Mouse (Mus musculus): ENCODE measurements at regions not wholly inside any gene's neighbourhood (a gene's known extent, or its start where the extent isn't known, plus 50 kb on each side); places are given as distances from the start of the nearest gene placed in this dataset.
A peak's percentile ranks its signal among the peaks of the same experiment; 100 is the strongest.

DNA sequence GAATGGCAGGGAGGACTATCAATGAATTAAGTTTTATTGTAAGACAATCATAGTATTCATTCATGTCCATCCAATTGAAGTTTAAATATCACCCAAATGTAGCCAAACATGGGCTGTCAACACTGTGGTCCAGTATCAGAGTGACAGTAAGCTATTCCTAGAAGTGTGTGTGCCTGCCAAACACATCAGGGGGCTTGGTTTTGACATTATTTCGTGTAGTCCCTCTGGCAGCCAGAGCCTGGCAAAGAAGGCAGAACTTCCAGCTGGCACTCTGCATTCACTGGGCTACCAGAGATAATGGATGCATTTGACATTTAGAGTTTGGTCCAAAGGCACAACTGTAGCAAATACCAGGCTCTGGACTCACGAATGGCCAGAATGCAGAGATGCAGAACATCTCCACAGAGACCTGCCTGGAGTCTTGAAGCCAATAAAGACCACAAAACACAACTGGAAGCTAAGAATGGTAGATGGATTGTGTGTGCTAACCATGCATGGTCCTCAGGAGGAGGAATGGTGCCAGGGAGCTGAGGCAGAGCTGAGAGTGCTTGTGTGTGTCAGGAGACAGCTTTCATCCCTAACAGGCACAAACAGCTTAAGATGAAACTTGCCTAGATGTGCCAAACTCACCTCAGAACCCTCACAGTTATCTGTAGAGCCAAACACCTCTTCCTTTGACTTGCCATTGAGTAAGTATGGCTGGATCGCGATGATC, 210.9 kb downstream of the Lrig3 start:
- Histone ChIP-seq H3K4me3 (replicated peaks; ENCODE audit: insufficient read depth, low read depth, low read length) (no peak overlapping the region), H3K27me3 (ENCODE audit: control insufficient read depth, insufficient read depth, low read length) (no peaks in the 10 kb centered on the region), H3K27ac (ENCODE audit: insufficient read depth, low read length) (no peak overlapping the region), H3K4me1 (ENCODE audit: control insufficient read depth, insufficient read depth, low read length) (peaks cover 3% of the 10 kb centered on the region; the same call in 1 of the 2 replicates)
- 17% methylated on average over 4 of the region's 4 CpGs for WGBS
- TF ChIP-seq CTCF (IDR thresholded peaks at IDR 0.05; ENCODE audit: borderline replicate concordance, insufficient read depth, low read depth, low read length) (no peak), POLR2A (IDR thresholded peaks at IDR 0.05; ENCODE audit: borderline replicate concordance, insufficient read depth, low read length) (no peak)
- DNase-seq: peak in 1 of 2 experiments; percentile 22

DNA sequence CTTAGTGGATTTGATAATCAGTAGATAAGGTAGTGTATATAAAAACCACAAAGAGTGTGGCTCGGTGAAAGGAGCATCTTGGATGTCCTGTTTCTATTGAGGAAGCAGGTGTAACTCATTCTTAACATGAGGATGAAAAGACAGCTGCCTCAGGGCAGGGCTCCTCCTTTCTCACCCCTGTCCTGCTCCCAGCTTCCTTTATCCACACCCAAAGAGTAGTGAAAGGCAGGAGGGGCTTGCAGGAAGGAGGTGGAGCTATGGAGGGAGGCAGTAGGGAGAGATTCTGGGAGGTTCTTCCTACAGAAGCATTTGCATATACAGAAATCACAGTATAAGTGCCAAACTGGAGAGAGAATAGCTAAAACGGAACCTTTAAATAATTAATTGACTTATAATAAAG, 216.4 kb downstream of the Lrig3 start:
- Histone ChIP-seq H3K4me1 (ENCODE audit: control insufficient read depth, insufficient read depth, low read length) (no peaks in the 10 kb centered on the region), H3K4me3 (replicated peaks; ENCODE audit: insufficient read depth, low read depth, low read length) (no peak overlapping the region), H3K27ac (ENCODE audit: insufficient read depth, low read length) (no peak overlapping the region), H3K27me3 (ENCODE audit: control insufficient read depth, insufficient read depth, low read length) (no peaks in the 10 kb centered on the region)
- WGBS: 97% methylated on average over 2 of the region's 2 CpGs
- TF ChIP-seq CTCF (IDR thresholded peaks at IDR 0.05; ENCODE audit: borderline replicate concordance, insufficient read depth, low read depth, low read length) (no peak), POLR2A (IDR thresholded peaks at IDR 0.05; ENCODE audit: borderline replicate concordance, insufficient read depth, low read length) (no peak)
- no peak for DNase-seq

DNA sequence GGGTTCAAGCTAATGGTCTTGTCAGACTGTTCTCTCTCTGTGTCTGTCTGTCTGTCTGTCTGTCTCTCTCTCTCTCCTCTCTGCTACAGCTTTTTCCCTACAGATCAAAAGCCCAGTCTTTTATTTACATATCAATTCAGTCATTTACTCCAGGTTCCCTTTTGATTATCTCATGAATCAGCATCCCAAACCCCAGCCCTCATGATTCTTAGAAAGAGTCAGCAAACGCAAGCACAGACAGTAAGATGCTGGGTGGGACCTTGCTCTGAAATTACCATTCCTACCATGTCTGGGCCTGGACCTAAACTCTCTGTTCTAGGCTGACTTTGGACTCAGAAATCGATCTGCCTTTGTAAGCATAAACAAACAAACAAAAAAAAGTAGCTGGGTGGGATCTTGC, 218.0 kb downstream of the Lrig3 start:
- TF ChIP-seq POLR2A (IDR thresholded peaks at IDR 0.05; ENCODE audit: borderline replicate concordance, insufficient read depth, low read length) (no peak), CTCF (IDR thresholded peaks at IDR 0.05; ENCODE audit: borderline replicate concordance, insufficient read depth, low read depth, low read length) (no peak)
- Histone ChIP-seq H3K4me3 (replicated peaks; ENCODE audit: insufficient read depth, low read depth, low read length) (no peak overlapping the region), H3K27ac (ENCODE audit: insufficient read depth, low read length) (no peak overlapping the region), H3K4me1 (ENCODE audit: control insufficient read depth, insufficient read depth, low read length) (no peaks in the 10 kb centered on the region), H3K27me3 (ENCODE audit: control insufficient read depth, insufficient read depth, low read length) (no peaks in the 10 kb centered on the region)
- no peak for DNase-seq
- WGBS: 76% methylated on average over 2 of the region's 2 CpGs

DNA sequence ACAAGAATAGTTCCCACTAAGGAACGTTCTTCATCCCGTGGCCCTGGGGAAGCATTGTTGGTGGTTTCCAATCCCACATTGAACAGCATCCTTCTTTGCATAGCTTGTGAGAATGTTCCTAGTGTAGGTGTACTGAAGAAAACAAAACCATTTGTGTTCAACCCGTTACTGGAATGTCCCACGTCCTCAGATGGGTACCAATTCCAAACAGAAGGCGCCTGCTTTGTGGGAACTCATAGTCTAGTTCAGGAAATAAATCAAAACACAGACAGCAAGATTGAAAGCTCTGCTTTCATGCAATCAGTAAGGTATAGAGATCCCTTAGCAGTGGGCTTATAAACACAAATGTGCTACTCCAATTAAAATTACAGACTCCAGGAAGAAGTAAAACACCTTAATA, 219.4 kb downstream of the Lrig3 start:
- no peak for TF ChIP-seq CTCF (IDR thresholded peaks at IDR 0.05; ENCODE audit: borderline replicate concordance, insufficient read depth, low read depth, low read length)
- TF ChIP-seq POLR2A (IDR thresholded peaks at IDR 0.05; ENCODE audit: borderline replicate concordance, insufficient read depth, low read length): no peak

DNA sequence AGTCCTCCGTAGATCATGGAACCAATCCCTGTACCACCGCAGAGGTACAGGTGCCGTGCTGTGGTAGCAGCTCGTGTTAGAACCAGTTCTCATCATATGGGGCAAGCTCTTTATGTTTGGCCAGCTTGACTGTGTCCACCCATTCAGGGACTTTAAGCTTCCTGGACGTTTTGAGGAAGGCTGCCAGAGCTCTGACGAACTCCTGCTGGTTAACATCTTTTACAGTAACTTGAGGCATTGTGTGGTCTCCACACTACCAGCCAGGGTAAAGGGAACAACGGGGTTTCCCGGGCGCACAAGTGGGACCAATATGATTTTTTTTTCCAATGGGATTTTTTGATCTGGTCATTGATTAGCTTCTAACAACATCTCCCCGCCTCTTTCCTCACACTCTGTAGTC, 220.1 kb downstream of the Lrig3 start:
- 53% methylated on average over 10 of the region's 10 CpGs for WGBS
- DNase-seq: no peak
- Histone ChIP-seq H3K4me1 (ENCODE audit: control insufficient read depth, insufficient read depth, low read length) (no peaks in the 10 kb centered on the region), H3K4me3 (replicated peaks; ENCODE audit: insufficient read depth, low read depth, low read length) (no peak overlapping the region), H3K27ac (ENCODE audit: insufficient read depth, low read length) (no peak overlapping the region), H3K27me3 (ENCODE audit: control insufficient read depth, insufficient read depth, low read length) (no peaks in the 10 kb centered on the region)
- TF ChIP-seq CTCF (IDR thresholded peaks at IDR 0.05; ENCODE audit: borderline replicate concordance, insufficient read depth, low read depth, low read length) (no peak), POLR2A (IDR thresholded peaks at IDR 0.05; ENCODE audit: borderline replicate concordance, insufficient read depth, low read length) (no peak)

More for the DNA sequence above, 219.4 kb downstream of the Lrig3 start:
- Histone ChIP-seq H3K4me1 (ENCODE audit: control insufficient read depth, insufficient read depth, low read length) (no peaks in the 10 kb centered on the region), H3K27me3 (ENCODE audit: control insufficient read depth, insufficient read depth, low read length) (no peaks in the 10 kb centered on the region), H3K4me3 (replicated peaks; ENCODE audit: insufficient read depth, low read depth, low read length) (no peak overlapping the region), H3K27ac (ENCODE audit: insufficient read depth, low read length) (no peak overlapping the region)
- WGBS: 91% methylated on average over 5 of the region's 5 CpGs
- no peak for DNase-seq

DNA sequence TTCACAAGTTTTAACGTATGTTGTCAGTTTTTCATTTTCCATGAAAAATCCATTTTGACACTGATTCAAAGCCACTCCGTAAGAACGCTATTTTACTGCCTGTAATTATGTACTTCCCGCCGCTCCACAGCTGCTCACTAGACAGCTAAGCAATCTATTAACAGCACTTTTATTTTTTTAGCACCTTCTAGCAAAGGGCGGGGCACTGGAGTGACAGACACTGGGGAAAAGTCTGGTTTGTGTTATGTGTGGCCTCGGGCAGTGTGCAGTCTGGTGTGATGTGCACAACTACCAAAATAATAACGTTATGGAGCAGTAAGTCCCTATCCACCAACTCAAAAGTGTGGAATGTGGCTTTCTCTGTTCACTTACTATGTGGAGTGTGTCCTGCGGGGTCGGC, 223.0 kb downstream of the Lrig3 start:
- TF ChIP-seq POLR2A (IDR thresholded peaks at IDR 0.05; ENCODE audit: borderline replicate concordance, insufficient read depth, low read length): no peak
- TF ChIP-seq CTCF (IDR thresholded peaks at IDR 0.05; ENCODE audit: borderline replicate concordance, insufficient read depth, low read depth, low read length): no peak
- 56% methylated on average over 10 of the region's 10 CpGs for WGBS
- Histone ChIP-seq H3K4me3 (replicated peaks; ENCODE audit: insufficient read depth, low read depth, low read length) (no peak overlapping the region), H3K27me3 (ENCODE audit: control insufficient read depth, insufficient read depth, low read length) (no peaks in the 10 kb centered on the region), H3K4me1 (ENCODE audit: control insufficient read depth, insufficient read depth, low read length) (no peaks in the 10 kb centered on the region), H3K27ac (ENCODE audit: insufficient read depth, low read length) (no peak overlapping the region)
- no peak for DNase-seq
